Mouse (Mus musculus) kidney, postnatal 0 days (tissue): Measurements from ENCODE around the gene Sorl1. TPM values are rescaled to one million over a fixed set of nuclear protein-coding genes. Genes with fewer than 3 reads are reported as not detected.
"Not testable (repeated sequence)": the region's sequence is repeated elsewhere in the genome, so short reads cannot be mapped to it uniquely, and the experiment has no call there.

Experiments used
- ATAC-seq: fragments of 200-750 bp; cut with Nextera tagmentation; replicated peaks from 2 replicates; pipeline ENCODE4 v1.8.0; 2017; ENCODE audit warnings: low read depth, moderate number of reproducible peaks, moderate TSS enrichment, moderate library complexity; ENCODE audit not compliant: low FRiP score
- DNase-seq: peaks from one replicate; pipeline ENCODE4 v3.0.0-alpha.2; 2016; ENCODE audit warnings: low spot score
- H3K27ac ChIP-seq: fragments of 300-500 bp; sonication (generic); 2 replicates; pipeline ENCODE4 v1.5.1; 2014; ENCODE audit warnings: mild to moderate bottlenecking
- H3K27me3 ChIP-seq: fragments of 300-500 bp; sonication (generic); 2 replicates; pipeline ENCODE4 v1.6.1; 2014; ENCODE audit warnings: low read length, mixed read lengths; ENCODE audit not compliant: insufficient read depth
- H3K36me3 ChIP-seq: fragments of 300-500 bp; sonication (generic); 2 replicates; pipeline ENCODE4 v1.6.1; 2014; ENCODE audit warnings: low read length, mixed read lengths; ENCODE audit not compliant: insufficient read depth
- H3K4me1 ChIP-seq: fragments of 300-500 bp; sonication (generic); replicated peaks from 2 replicates; pipeline ENCODE4 v1.6.1; 2014; ENCODE audit warnings: antibody characterized with exemption, low read length, mixed read lengths; ENCODE audit not compliant: insufficient read depth
- H3K4me2 ChIP-seq: fragments of 300-500 bp; sonication (generic); 2 replicates; pipeline ENCODE4 v1.6.1; 2014; ENCODE audit warnings: mild to moderate bottlenecking, low read length, moderate library complexity, mixed read lengths
- H3K4me3 ChIP-seq: fragments of 300-500 bp; sonication (generic); replicated peaks from 2 replicates; pipeline ENCODE4 v1.5.1; 2014; ENCODE audit warnings: low read depth, low read length
- H3K9ac ChIP-seq: fragments of 300-500 bp; sonication (generic); 2 replicates; pipeline ENCODE4 v1.6.1; 2014; ENCODE audit warnings: low read depth, low read length
- H3K9me3 ChIP-seq: fragments of 300-500 bp; sonication (generic); replicated peaks from 2 replicates; pipeline ENCODE4 v1.6.1; 2016; ENCODE audit warnings: low read length, inconsistent platforms, mixed read lengths
- CTCF ChIP-seq: IDR thresholded peaks from 2 replicates; pipeline ENCODE4 v1.5.1; 2016; ENCODE audit warnings: antibody characterized with exemption, low read depth, mild to moderate bottlenecking, moderate library complexity
- WGBS: fragments of 180-500 bp; shearing (Covaris S2); extraction: QIAGEN DNeasy Blood & Tissue Kit; methylation state at CpG from one replicate; pipeline ENCODE4 v1.1.7; 2014; 5-methylcytosine and 5-hydroxymethylcytosine counted together
- polyA plus RNA-seq: library from polyadenylated mRNA; unstranded; fragments of >200 nt; fragmentation: Nextera tagmentation; extraction: Ambion mirVana; gene quantifications from 2 replicates; pipeline ENCODE4 v1.2.1, GENCODE M21; 2015

Sorl1 gene
- polyA plus RNA-seq, 1 experiment from 2014 or later: 11.1 TPM

GRCm38 (mm10) chr9:42063391-42063790 is 60.7 kb downstream of the Sorl1 start:
- Histone ChIP-seq H3K9ac (no peak overlapping the region), H3K27ac (no peak overlapping the region), H3K4me2 (no peak overlapping the region), H3K4me1 (no peaks in the 10 kb centered on the region), H3K27me3 (no peaks in the 10 kb centered on the region), H3K36me3 (0 out of 2 replicates have a peak, but pooled peaks cover 4% of the 10 kb centered on the region), H3K4me3 (no peak overlapping the region), H3K9me3 (no peaks in the 10 kb centered on the region)
- WGBS: 82% methylated on average over 4 of the region's 4 CpGs
- DNase-seq: no peak
- ATAC-seq: no peak
- no peak for TF ChIP-seq CTCF

- Histone ChIP-seq H3K9ac (no peak overlapping the region), H3K4me1 (no peaks in the 10 kb centered on the region), H3K27ac (no peak overlapping the region), H3K4me2 (no peak overlapping the region), H3K36me3 (0 out of 2 replicates have a peak, but pooled peaks cover 4% of the 10 kb centered on the region), H3K27me3 (no peaks in the 10 kb centered on the region), H3K4me3 (no peak overlapping the region), H3K9me3 (no peaks in the 10 kb centered on the region)
- no peak for DNase-seq
- WGBS: 85% methylated on average over 8 of the region's 8 CpGs
- ATAC-seq: no peak
- no peak for TF ChIP-seq CTCF
Observed at GRCm38 (mm10) chr9:42062269-42062668, 61.8 kb downstream of the Sorl1 start.

DNA sequence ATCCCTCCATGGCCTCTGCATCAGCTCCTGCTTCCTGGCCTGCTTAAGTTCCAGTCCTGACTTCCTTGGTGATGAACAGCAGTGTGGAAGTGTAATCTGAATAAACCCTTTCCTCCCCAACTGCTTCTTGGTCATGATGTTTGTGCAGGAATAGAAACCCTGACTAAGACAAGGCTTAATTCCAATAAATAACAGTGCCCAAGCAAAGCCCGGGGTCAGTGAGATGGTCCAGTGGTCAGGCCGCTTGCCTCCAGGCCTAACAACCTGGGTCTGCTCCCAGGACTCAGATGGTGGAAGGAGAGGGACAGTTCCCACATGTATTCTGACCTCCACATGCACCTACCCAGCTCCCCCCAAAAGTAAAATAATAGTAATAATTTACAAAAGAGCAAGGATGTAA is 65.1 kb downstream of the Sorl1 start:
- H3K27me3 ChIP-seq, H3K4me2 ChIP-seq, H3K4me1 ChIP-seq, ATAC-seq, DNase-seq, H3K9me3 ChIP-seq, H3K36me3 ChIP-seq, H3K4me3 ChIP-seq, H3K27ac ChIP-seq, H3K9ac ChIP-seq: not testable (repeated sequence)
- WGBS: 48% methylated on average over 2 of the region's 2 CpGs

- Histone ChIP-seq H3K4me3 (no peak overlapping the region), H3K27me3 (no peaks in the 10 kb centered on the region), H3K9ac (no peak overlapping the region), H3K27ac (no peak overlapping the region), H3K36me3 (no peaks in the 10 kb centered on the region), H3K9me3 (no peaks in the 10 kb centered on the region), H3K4me2 (no peak overlapping the region), H3K4me1 (no peaks in the 10 kb centered on the region)
- DNase-seq: no peak
- ATAC-seq: no peak
- 71% methylated on average over 5 of the region's 5 CpGs for WGBS
- TF ChIP-seq CTCF: no peak
Observed at GRCm38 (mm10) chr9:42056591-42056990, 67.5 kb downstream of the Sorl1 start.

- WGBS: 51% methylated on average over 4 of the region's 4 CpGs
- no peak for TF ChIP-seq CTCF
- no peaks in the 10 kb centered on the region for H3K9me3 ChIP-seq
- H3K27me3 ChIP-seq: no peaks in the 10 kb centered on the region
- ATAC-seq (peak; percentile 55; the same call in 1 of the 2 replicates), DNase-seq (peak; percentile 18)
- H3K9ac ChIP-seq: no peak overlapping the region
- no peaks in the 10 kb centered on the region for H3K36me3 ChIP-seq
- H3K4me2 ChIP-seq: no peak overlapping the region
- H3K4me1 ChIP-seq: no peaks in the 10 kb centered on the region
- 0 out of 2 replicates have a peak overlapping the region, but pooled peaks have one; percentile 2 for H3K27ac ChIP-seq
- H3K4me3 ChIP-seq: no peak overlapping the region
Observed at GRCm38 (mm10) chr9:42055378-42055777, 68.7 kb downstream of the Sorl1 start.

DNA sequence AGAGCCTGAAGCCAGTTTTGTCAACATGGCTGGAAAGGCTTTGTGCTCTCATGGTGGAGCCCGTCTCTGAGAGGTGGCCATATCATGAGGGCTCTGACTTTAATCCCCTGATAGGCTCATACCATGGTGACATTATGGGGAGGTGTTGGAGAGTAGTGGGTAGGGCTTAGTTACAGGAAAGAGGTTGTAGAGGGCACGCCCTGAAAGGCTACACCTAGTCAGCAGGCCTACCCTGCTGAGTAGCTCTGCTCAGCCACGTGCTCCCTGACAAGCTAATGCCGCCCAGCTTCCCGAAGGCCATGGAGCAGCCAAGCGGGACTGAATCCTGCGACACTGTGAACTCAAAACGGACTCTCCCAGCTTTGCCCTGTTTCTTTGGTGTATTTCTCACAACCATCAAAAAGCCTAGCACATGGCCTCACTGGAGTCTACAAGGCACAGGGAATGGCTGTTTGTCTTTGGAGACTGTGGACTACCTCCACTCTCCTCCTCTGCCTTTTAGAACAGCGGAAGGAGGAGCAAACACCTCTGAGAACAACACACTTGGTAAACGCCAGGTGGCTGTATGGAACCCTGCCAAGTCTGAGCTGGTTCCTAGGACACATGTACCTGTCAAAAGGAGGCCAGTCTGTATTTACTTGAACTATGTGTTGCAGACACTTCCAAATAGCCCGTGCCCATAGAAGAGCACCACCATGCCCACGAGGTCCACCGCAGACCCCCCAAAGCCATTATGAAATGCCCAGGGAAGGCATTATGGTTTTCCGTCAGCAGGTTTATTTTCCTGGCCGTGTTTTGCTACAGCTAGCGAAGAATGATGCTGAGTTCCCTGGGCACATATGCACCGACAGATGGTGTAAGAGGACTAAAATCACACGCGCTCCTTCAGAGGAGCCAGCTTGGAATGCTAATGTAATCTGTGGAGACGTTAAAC is 69.5 kb downstream of the Sorl1 start:
- peak overlapping the region; percentile 73 for H3K27ac ChIP-seq
- no peak overlapping the region for H3K9ac ChIP-seq
- no peaks in the 10 kb centered on the region for H3K36me3 ChIP-seq
- H3K4me2 ChIP-seq: no peak overlapping the region
- H3K27me3 ChIP-seq: no peaks in the 10 kb centered on the region
- H3K4me1 ChIP-seq: no peaks in the 10 kb centered on the region
- peak; percentile 60 for TF ChIP-seq CTCF
- ATAC-seq: peak; percentile 92
- 54% methylated on average over 20 of the region's 20 CpGs for WGBS
- peak; percentile 75 for DNase-seq
- no peaks in the 10 kb centered on the region for H3K9me3 ChIP-seq
- no peak overlapping the region for H3K4me3 ChIP-seq
